Mouse (Mus musculus) thymus, adult 2 months (tissue): ENCODE measurements around the gene Slc35c1. TPM values are rescaled to one million over a fixed set of nuclear protein-coding genes. Genes with fewer than 3 reads are reported as not detected.
"Not testable (repeated sequence)": the region's sequence is repeated elsewhere in the genome, so short reads cannot be mapped to it uniquely, and the experiment has no call there.

Experiments
- DNase-seq: peaks from one replicate; pipeline ENCODE4 v3.0.0; 2021
- H3K27ac ChIP-seq: fragments of 200-500 bp; 2 replicates; pipeline ENCODE4 v1.5.1; 2012; ENCODE audit warnings: low read length, control low read depth; ENCODE audit not compliant: control insufficient read depth, insufficient read depth
- H3K27me3 ChIP-seq: fragments of 200-500 bp; 2 replicates; pipeline ENCODE4 v1.6.1; 2012; ENCODE audit warnings: mild to moderate bottlenecking, low read length, moderate library complexity, mixed read lengths; ENCODE audit not compliant: control insufficient read depth, insufficient read depth
- H3K36me3 ChIP-seq: fragments of 200-500 bp; 2 replicates; pipeline ENCODE4 v1.6.1; 2012; ENCODE audit warnings: mild to moderate bottlenecking, low read length, moderate library complexity; ENCODE audit not compliant: control insufficient read depth, insufficient read depth
- H3K4me1 ChIP-seq: fragments of 200-500 bp; replicated peaks from 2 replicates; pipeline ENCODE4 v1.6.1; 2012; ENCODE audit warnings: low read length; ENCODE audit not compliant: control insufficient read depth, insufficient read depth
- H3K4me3 ChIP-seq: fragments of 200-500 bp; 2 replicates; pipeline ENCODE4 v1.5.1; 2012; ENCODE audit warnings: mild to moderate bottlenecking, low read length, control low read depth, moderate library complexity; ENCODE audit not compliant: control insufficient read depth, insufficient read depth
- CTCF ChIP-seq: fragments of 200-500 bp; IDR thresholded peaks from 2 replicates; pipeline ENCODE4 v1.5.1; 2012; ENCODE audit warnings: mild to moderate bottlenecking, control low read depth, low read length, moderate library complexity, borderline replicate concordance; ENCODE audit not compliant: control insufficient read depth, poor library complexity, insufficient read depth; ENCODE audit errors: extremely low read depth
- POLR2A ChIP-seq: fragments of 200-500 bp; IDR thresholded peaks from 2 replicates; pipeline ENCODE4 v1.6.1; 2012; ENCODE audit warnings: mild to moderate bottlenecking, low read length, control low read depth, moderate library complexity; ENCODE audit not compliant: control insufficient read depth, poor library complexity, insufficient read depth; ENCODE audit errors: extremely low read depth
- WGBS: fragments of 180-500 bp; shearing (Covaris S2); methylation state at CpG from one replicate; pipeline ENCODE4 v1.1.7; 2018; 5-methylcytosine and 5-hydroxymethylcytosine counted together
- polyA plus RNA-seq: library from polyadenylated mRNA; depleted of rRNA; stranded (reverse); fragments of >200 nt; gene quantifications from 2 replicates; pipeline ENCODE4 v1.2.3, GENCODE M21; 2012

Slc35c1 gene
- polyA plus RNA-seq, 1 experiment, result 144 TPM

DNA sequence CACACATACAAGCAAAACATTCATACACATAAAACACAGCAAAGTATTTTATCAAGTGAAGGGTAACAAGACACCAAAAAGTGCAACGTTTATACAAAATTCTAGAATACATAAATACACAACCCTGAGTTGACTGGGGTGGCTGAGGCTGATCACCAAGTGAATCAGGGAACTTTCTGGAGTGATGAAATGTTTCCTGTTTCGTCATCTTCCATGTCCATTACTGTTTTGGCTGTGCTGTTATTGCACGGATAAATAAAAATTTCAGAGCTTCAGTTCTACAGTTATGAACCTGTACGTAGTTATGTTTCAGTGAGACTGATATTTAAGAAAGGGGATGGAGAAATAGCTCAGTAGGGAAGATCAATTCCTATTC, 18.0 kb upstream of the Slc35c1 start:
- DNase-seq, result no peak
- no peak for TF ChIP-seq CTCF
- no peak for TF ChIP-seq POLR2A
- Histone ChIP-seq H3K4me1 (no peaks in the 10 kb centered on the region), H3K36me3 (no peaks in the 10 kb centered on the region), H3K27me3 (no peaks in the 10 kb centered on the region), H3K27ac (no peak overlapping the region), H3K4me3 (no peak overlapping the region)
- 89% methylated on average over 4 of the region's 4 CpGs for WGBS

DNA sequence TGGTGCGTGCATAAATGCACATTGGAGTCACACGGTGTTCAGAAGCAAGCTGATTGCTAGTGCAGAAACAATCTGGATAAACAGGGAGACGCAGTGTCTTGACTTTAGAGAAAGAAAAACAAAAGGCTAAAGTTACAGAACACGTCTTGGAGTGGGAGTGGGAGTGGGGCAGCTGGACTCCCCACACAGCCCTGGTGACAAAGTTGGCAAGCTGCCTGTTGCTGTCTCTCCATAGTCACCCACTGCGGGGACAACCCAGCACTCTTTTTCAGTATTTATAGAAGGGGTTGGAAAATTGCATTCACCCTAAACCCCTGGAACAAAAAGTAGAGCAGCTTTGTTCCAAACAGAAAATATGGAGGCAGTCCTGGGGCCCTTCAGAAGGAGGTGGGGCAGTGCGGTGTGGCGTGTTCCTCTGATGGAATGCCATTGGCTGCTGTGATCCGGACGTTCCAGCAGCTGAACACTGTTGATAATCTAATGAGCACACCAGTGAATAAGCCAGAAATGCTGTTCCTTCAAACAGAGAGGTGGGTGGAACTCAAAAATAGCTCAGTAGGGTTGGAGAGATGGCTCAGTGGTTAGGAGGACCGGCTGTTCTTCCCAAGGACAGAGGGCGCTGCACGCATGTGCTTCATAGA, 17.5 kb upstream of the Slc35c1 start:
- H3K4me1 ChIP-seq, result no peaks in the 10 kb centered on the region
- 93% methylated on average over 12 of the region's 12 CpGs for WGBS
- H3K27me3 ChIP-seq, result no peaks in the 10 kb centered on the region
- DNase-seq, result no peak
- H3K4me3 ChIP-seq, result no peak overlapping the region
- no peaks in the 10 kb centered on the region for H3K36me3 ChIP-seq
- H3K27ac ChIP-seq, result no peak overlapping the region
- TF ChIP-seq POLR2A (no peak), CTCF (no peak)

DNA sequence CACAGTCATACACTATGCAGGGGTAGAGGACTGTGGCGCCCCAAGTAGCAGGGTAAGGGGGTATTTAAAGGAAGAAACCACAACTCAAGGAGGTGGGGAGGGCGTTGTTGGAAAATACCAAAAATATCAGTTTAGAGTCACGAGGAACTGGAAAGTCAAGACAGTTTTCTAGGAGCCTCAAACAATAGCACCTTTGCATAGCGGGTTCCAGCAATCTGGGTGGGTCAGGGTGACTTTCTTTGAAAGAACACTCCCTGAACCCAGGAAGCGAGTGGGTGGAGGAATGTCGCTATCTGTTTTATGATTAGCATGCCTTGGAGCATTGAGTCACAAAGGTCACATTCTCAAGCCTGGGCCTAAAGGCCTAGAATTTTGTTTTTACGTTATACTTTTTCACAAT, 16.2 kb upstream of the Slc35c1 start:
- H3K36me3 ChIP-seq, H3K27ac ChIP-seq, H3K4me1 ChIP-seq, H3K27me3 ChIP-seq, DNase-seq, H3K4me3 ChIP-seq: not testable (repeated sequence)
- 94% methylated on average over 7 of the region's 7 CpGs for WGBS

DNA sequence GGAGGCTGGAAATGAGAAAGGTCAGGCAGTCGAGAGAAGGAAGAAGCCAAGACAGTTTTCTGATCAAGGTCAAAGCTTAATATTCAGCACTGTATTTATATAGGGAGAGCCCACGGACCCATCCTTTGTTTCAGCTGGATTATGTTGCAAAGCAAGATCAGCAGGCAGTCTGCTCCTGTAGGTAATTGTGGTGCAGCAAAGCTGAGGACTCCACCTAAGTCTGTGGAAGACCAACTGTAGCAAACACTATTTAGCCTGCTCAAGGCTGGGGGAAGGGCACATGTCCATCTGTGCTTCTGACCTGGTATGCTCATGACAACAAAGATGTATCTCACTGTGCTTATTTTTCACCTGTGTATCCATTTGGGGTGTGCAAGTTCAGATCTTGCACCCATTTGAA, 15.4 kb upstream of the Slc35c1 start:
- Histone ChIP-seq H3K4me1 (peaks cover 5% of the 10 kb centered on the region), H3K27me3 (no peaks in the 10 kb centered on the region), H3K4me3 (no peak overlapping the region), H3K27ac (no peak overlapping the region), H3K36me3 (no peaks in the 10 kb centered on the region)
- TF ChIP-seq CTCF (no peak), POLR2A (no peak)
- 89% methylated on average over 2 of the region's 2 CpGs for WGBS
- no peak for DNase-seq

DNA sequence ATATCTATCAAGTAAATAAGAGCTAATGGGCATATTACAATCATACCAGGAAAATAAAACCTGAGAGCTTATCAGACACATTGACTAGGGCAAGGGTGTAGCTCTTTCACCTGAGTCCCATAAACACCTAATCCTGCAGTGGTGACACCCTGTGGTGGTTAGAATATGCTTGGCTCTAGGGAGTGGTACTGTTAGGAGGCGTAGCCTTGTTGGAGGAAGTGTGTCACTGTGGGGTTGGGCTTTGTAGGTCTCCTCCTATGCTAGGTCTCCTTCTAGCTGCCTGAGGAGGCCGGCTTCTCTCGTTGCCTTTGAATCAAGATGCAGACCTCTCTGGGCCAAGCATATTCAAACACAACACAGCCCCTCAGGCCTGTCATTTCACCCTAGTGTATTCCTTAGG, 14.6 kb upstream of the Slc35c1 start:
- Histone ChIP-seq H3K27ac (no peak overlapping the region), H3K27me3 (no peaks in the 10 kb centered on the region), H3K36me3 (no peaks in the 10 kb centered on the region), H3K4me1 (peaks cover 5% of the 10 kb centered on the region), H3K4me3 (no peak overlapping the region)
- no peak for DNase-seq
- WGBS, result 84% methylated on average over 3 of the region's 3 CpGs
- TF ChIP-seq POLR2A, result no peak

DNA sequence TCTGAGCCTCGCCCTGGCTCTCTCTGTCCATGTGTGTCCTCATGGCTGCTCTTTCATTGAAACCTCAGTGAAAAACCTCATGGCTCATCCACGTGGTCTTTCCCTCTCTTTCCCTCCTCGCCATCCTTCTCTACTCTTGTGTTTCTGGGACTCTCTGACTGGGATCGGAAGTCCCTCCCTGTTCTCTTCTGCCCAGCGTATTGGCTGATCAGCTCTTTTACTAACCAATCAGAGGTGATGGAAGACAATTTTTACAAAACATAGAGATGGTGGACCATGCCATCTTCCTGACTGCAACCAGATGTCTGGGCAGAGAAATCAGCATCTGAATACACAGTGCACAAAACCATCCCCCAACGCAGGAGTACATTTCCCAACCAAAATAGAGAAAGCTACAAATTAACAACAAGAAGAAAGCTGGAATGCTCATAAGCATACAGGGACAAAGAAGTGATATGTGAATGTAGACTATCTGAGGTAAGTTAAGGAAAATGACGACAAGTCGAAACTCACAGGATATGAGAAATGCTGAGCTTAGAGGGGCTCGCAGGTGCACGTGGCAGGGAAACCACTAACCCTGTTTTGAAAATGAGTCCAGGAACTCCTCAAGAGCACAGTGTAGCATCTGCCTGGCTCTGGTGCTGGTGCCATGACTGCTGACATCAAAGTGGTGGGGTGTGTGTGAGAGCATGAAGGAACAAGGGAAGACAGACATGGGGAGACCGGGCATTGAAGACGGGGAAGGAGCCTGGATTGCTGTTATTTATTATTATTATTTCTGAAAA, 11.7 kb upstream of the Slc35c1 start:
- Histone ChIP-seq H3K27me3 (no peaks in the 10 kb centered on the region), H3K4me3 (no peak overlapping the region), H3K36me3 (no peaks in the 10 kb centered on the region), H3K4me1 (peaks cover 5% of the 10 kb centered on the region), H3K27ac (peak overlapping the region; percentile 68)
- TF ChIP-seq CTCF (no peak), POLR2A (no peak)
- DNase-seq, result peak; percentile 51
- 48% methylated on average over 12 of the region's 12 CpGs for WGBS

DNA sequence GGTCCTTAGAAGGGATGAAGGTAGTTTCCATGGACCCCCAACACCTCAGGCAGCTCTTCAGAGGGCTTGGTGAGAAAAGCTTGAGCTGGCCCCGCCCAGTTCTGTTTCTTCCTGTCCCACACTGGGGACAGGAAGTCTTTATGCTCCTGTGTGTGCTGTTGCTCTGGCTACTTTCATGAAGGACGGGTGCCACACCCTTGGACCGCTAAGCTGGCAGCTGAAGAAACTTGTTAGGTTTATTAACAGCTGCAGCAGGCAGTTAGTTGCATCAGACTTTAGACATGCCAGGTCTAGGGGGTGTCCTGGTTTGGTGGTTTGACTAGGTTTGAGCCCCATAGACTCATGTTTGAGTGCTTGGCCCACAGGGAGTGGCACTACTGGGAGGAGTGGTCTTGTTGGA, 4.4 kb upstream of the Slc35c1 start:
- H3K27me3 ChIP-seq, result no peaks in the 10 kb centered on the region
- H3K4me1 ChIP-seq, result peaks cover 17% of the 10 kb centered on the region
- H3K4me3 ChIP-seq, result no peak overlapping the region
- no peak for DNase-seq
- WGBS, result 68% methylated on average over 3 of the region's 3 CpGs
- no peaks in the 10 kb centered on the region for H3K36me3 ChIP-seq
- H3K27ac ChIP-seq, result no peak overlapping the region
- TF ChIP-seq CTCF (no peak), POLR2A (no peak)
